Mouse (Mus musculus) forebrain, embryonic 16.5 days (tissue): ENCODE results near the gene Mark4. TPM values are rescaled to one million over a fixed set of nuclear protein-coding genes. Genes with fewer than 3 reads are reported as not detected.

Experiments
- ATAC-seq: fragments of 200-750 bp; cut with Nextera tagmentation; 2 replicates; pipeline ENCODE4 v1.8.0; 2017; ENCODE audit warnings: mild to moderate bottlenecking, moderate library complexity
- H3K27ac ChIP-seq: fragments of 300-500 bp; sonication (generic); 2 replicates; pipeline ENCODE4 v1.5.1; 2014; ENCODE audit warnings: low read length, control low read depth
- H3K27me3 ChIP-seq: fragments of 300-500 bp; sonication (generic); replicated peaks from 2 replicates; pipeline ENCODE4 v1.6.1; 2014; ENCODE audit warnings: low read length; ENCODE audit not compliant: control insufficient read depth, insufficient read depth
- H3K36me3 ChIP-seq: fragments of 300-500 bp; sonication (generic); 2 replicates; pipeline ENCODE4 v1.6.1; 2014; ENCODE audit not compliant: control insufficient read depth, insufficient read depth
- H3K4me1 ChIP-seq: fragments of 300-500 bp; sonication (generic); replicated peaks from 2 replicates; pipeline ENCODE4 v1.6.1; 2014; ENCODE audit warnings: low read length; ENCODE audit not compliant: control insufficient read depth, insufficient read depth
- H3K4me2 ChIP-seq: fragments of 300-500 bp; sonication (generic); 2 replicates; pipeline ENCODE4 v1.6.1; 2014; ENCODE audit warnings: mild to moderate bottlenecking, low read length, control low read depth
- H3K4me3 ChIP-seq: fragments of 300-500 bp; sonication (generic); replicated peaks from 2 replicates; pipeline ENCODE4 v1.5.1; 2014; ENCODE audit warnings: mild to moderate bottlenecking, low read length, control low read depth
- H3K9ac ChIP-seq: fragments of 300-500 bp; sonication (generic); replicated peaks from 2 replicates; pipeline ENCODE4 v1.6.1; 2014; ENCODE audit warnings: low read depth, low read length, control low read depth
- H3K9me3 ChIP-seq: fragments of 300-500 bp; sonication (generic); 2 replicates; pipeline ENCODE4 v1.6.1; 2016; ENCODE audit warnings: low read length; ENCODE audit not compliant: control insufficient read depth
- WGBS: fragments of 180-500 bp; shearing (Covaris S2); extraction: QIAGEN DNeasy Blood & Tissue Kit; methylation state at CpG from one replicate; pipeline ENCODE4 v1.1.7; 2014; 5-methylcytosine and 5-hydroxymethylcytosine counted together
- polyA plus RNA-seq: library from polyadenylated mRNA; unstranded; fragments of >200 nt; fragmentation: Nextera tagmentation; extraction: Ambion mirVana; gene quantifications from 2 replicates; pipeline ENCODE4 v1.2.1, GENCODE M21; 2015

Mark4 gene
- polyA plus RNA-seq, result 13.8 and 17.5 TPM in 2 replicates

GRCm38 (mm10) chr7:19458591-19459111 is at the start of gene Mark4:
Gene Mark4 (minus strand): TSS chr7:19458821.
- Histone ChIP-seq H3K4me1 (peaks cover 27% of the 10 kb centered on the region), H3K9ac (peak within 1 kb of the TSS; percentile 79), H3K36me3 (peaks cover 2% of the 10 kb centered on the region; the same call in 1 of the 2 replicates), H3K4me2 (peak within 1 kb of the TSS; percentile 93), H3K27me3 (no peaks in the 10 kb centered on the region), H3K9me3 (no peaks in the 10 kb centered on the region), H3K4me3 (peak within 1 kb of the TSS; percentile 79), H3K27ac (peak within 1 kb of the TSS; percentile 86)
- ATAC-seq, result peak; percentile 87
- 1% methylated on average over 20 of the region's 42 CpGs for WGBS

GRCm38 (mm10) chr7:19507612-19507981 is 49.0 kb upstream of the Mark4 start:
- Histone ChIP-seq H3K4me2 (peak overlapping the region; percentile 94), H3K4me3 (peak overlapping the region; percentile 69), H3K36me3 (no peaks in the 10 kb centered on the region), H3K4me1 (peaks cover 28% of the 10 kb centered on the region), H3K27ac (peak overlapping the region; percentile 73), H3K9ac (peak overlapping the region; percentile 77), H3K9me3 (no peaks in the 10 kb centered on the region), H3K27me3 (no peaks in the 10 kb centered on the region)
- no peak for ATAC-seq
- WGBS, result 5% methylated on average over 18 of the region's 18 CpGs

- ATAC-seq, result 0 out of 2 replicates have a peak, but pooled peaks have one; percentile 2
- no peaks in the 10 kb centered on the region for H3K9me3 ChIP-seq
- H3K27me3 ChIP-seq, result no peaks in the 10 kb centered on the region
- H3K36me3 ChIP-seq, result no peaks in the 10 kb centered on the region
- H3K4me2 ChIP-seq, result peak overlapping the region; percentile 94
- peak overlapping the region; percentile 73 for H3K27ac ChIP-seq
- H3K4me1 ChIP-seq, result peaks cover 28% of the 10 kb centered on the region
- under 1% methylated on average over 71 of the region's 71 CpGs for WGBS
- H3K4me3 ChIP-seq, result peak overlapping the region; percentile 69
- H3K9ac ChIP-seq, result peak overlapping the region; percentile 77
Measured at GRCm38 (mm10) chr7:19506969-19507611, 48.5 kb upstream of the Mark4 start.

- 17% methylated on average over 6 of the region's 6 CpGs for WGBS
- peak overlapping the region; percentile 77; the same call in 1 of the 2 replicates for H3K9ac ChIP-seq
- H3K4me1 ChIP-seq, result peaks cover 28% of the 10 kb centered on the region
- H3K4me2 ChIP-seq, result peak overlapping the region; percentile 94
- no peaks in the 10 kb centered on the region for H3K9me3 ChIP-seq
- no peak for ATAC-seq
- no peak overlapping the region for H3K27ac ChIP-seq
- no peaks in the 10 kb centered on the region for H3K27me3 ChIP-seq
- no peaks in the 10 kb centered on the region for H3K36me3 ChIP-seq
- H3K4me3 ChIP-seq, result peak overlapping the region; percentile 69
Measured at GRCm38 (mm10) chr7:19506326-19506725, 47.7 kb upstream of the Mark4 start.

- no peaks in the 10 kb centered on the region for H3K36me3 ChIP-seq
- H3K9me3 ChIP-seq, result no peaks in the 10 kb centered on the region
- ATAC-seq, result no peak
- H3K27ac ChIP-seq, result no peak overlapping the region
- WGBS, result 35% methylated on average over 5 of the region's 5 CpGs
- H3K4me2 ChIP-seq, result no peak overlapping the region
- H3K4me1 ChIP-seq, result peaks cover 18% of the 10 kb centered on the region
- no peak overlapping the region for H3K9ac ChIP-seq
- H3K4me3 ChIP-seq, result no peak overlapping the region
- H3K27me3 ChIP-seq, result no peaks in the 10 kb centered on the region
Measured at GRCm38 (mm10) chr7:19503481-19504068, 45.0 kb upstream of the Mark4 start.

- Histone ChIP-seq H3K27me3 (0 out of 2 replicates have a peak, but pooled peaks cover 2% of the 10 kb centered on the region), H3K36me3 (no peaks in the 10 kb centered on the region), H3K27ac (no peak overlapping the region), H3K9ac (no peak overlapping the region), H3K4me1 (peaks cover 6% of the 10 kb centered on the region), H3K4me3 (no peak overlapping the region), H3K9me3 (no peaks in the 10 kb centered on the region), H3K4me2 (no peak overlapping the region)
- 77% methylated on average over 4 of the region's 4 CpGs for WGBS
- no peak for ATAC-seq
Measured at GRCm38 (mm10) chr7:19501658-19502057, 43.0 kb upstream of the Mark4 start.

GRCm38 (mm10) chr7:19500420-19501363 is 42.1 kb upstream of the Mark4 start:
- Histone ChIP-seq H3K4me3 (no peak overlapping the region), H3K4me1 (no peaks in the 10 kb centered on the region), H3K27ac (no peak overlapping the region), H3K27me3 (0 out of 2 replicates have a peak, but pooled peaks cover 2% of the 10 kb centered on the region), H3K9me3 (no peaks in the 10 kb centered on the region), H3K36me3 (no peaks in the 10 kb centered on the region), H3K4me2 (no peak overlapping the region), H3K9ac (no peak overlapping the region)
- 69% methylated on average over 12 of the region's 12 CpGs for WGBS
- no peak for ATAC-seq

GRCm38 (mm10) chr7:19498326-19498725 is 39.7 kb upstream of the Mark4 start:
- Histone ChIP-seq H3K9ac (no peak overlapping the region), H3K36me3 (no peaks in the 10 kb centered on the region), H3K4me2 (no peak overlapping the region), H3K4me1 (no peaks in the 10 kb centered on the region), H3K27me3 (0 out of 2 replicates have a peak, but pooled peaks cover 2% of the 10 kb centered on the region), H3K4me3 (no peak overlapping the region), H3K9me3 (no peaks in the 10 kb centered on the region), H3K27ac (no peak overlapping the region)
- no peak for ATAC-seq
- 90% methylated on average over 4 of the region's 4 CpGs for WGBS

- 76% methylated on average over 5 of the region's 5 CpGs for WGBS
- Histone ChIP-seq H3K27ac (no peak overlapping the region), H3K27me3 (peaks cover 14% of the 10 kb centered on the region), H3K36me3 (no peaks in the 10 kb centered on the region), H3K9me3 (no peaks in the 10 kb centered on the region), H3K4me2 (no peak overlapping the region), H3K4me1 (peaks cover 3% of the 10 kb centered on the region; the same call in 1 of the 2 replicates), H3K9ac (no peak overlapping the region), H3K4me3 (no peak overlapping the region)
- ATAC-seq, result no peak
Measured at GRCm38 (mm10) chr7:19496214-19496555, 37.6 kb upstream of the Mark4 start.
